Mouse (Mus musculus): ENCODE data around the gene Pcsk2.

Gene Pcsk2

DNA sequence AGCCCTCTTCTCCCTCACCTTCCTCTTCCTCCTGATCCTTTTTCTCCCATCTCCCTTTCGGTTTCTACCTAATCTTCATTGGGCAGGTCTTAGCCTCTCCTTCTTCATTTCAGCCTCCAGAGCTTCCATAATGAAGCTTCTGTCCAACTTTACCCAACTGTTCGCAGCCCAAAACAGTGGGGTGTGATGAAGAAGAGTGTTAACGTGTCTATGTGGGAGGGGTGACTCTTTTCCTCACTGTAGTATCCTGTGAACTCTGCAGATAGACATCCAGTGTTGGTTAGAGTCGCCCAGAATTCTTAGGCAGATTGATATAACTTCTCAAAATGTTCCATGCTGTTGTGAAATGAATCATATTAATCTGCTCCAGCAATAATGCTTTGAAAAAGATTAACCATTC lies 98.4 kb downstream of the Pcsk2 start:
- DNase-seq (ENCODE audit: low spot score) = no peak

DNA sequence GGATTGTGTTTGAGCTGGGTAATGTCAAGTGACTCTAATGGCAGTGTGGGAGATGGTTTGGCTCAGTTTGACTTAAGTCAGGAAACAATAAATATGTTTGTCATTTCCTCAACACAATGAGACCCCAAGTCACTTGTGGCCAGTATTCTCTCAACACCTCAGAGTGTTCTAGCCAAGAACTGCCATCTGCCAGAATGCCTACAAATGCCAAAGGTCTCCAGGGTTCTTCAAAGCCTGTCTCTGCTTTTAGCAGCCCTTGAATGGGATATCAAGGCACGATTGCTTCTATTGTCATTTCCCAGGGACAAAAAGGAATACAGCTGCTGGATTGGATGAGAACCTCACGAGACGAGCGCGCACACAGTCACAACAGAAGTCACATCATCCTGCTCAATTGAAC lies 100.0 kb downstream of the Pcsk2 start:
- no peak for DNase-seq (ENCODE audit: low spot score)

GRCm38 (mm10) chr2:143654621-143655020 lies 108.7 kb downstream of the Pcsk2 start:
- DNase-seq (ENCODE audit: low spot score) = no peak

- no peak for DNase-seq (ENCODE audit: low spot score)
Measured at GRCm38 (mm10) chr2:143656968-143657367, 111.0 kb downstream of the Pcsk2 start.

DNA sequence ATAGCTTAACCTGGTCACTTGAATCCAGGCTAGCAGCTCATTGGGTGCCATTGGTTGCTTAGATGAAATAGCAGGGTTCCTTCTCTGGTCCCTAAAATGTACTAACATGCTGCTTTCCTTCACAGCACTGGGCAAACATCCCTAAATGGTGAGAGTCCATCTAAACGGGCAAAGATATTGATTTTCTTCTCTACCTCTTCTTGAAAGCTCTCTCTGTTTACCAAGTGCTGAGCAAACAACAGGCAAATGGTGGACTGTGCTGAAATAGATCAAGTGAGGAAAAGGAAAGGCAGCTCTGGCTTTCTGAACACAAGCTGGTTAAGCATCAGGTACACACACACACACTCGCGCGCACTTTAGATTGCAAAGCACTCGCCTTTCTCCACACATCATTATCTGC lies 120.8 kb downstream of the Pcsk2 start:
- DNase-seq (ENCODE audit: low spot score) = no peak

GRCm38 (mm10) chr2:143677869-143678268 lies 131.9 kb downstream of the Pcsk2 start:
- DNase-seq (ENCODE audit: low spot score) = no peak

DNA sequence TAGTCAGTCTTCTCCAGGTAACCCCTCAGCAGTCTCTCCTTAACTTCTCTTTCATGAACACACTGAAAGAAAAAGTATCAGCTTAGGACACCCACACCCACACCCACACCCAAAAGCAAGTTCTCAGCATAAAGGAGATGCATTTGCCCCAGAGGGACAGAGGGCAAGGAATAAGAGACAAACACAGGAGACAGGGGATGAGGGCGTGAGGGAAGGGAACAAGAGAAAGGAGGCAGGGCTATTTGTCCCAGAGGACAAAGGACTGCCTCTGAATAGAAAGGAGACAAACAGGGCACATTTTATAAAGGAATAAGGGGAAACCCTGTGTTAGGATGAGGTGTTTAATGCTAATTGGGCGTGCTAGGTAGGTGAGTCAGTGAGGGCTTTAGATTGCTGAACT lies 133.6 kb downstream of the Pcsk2 start:
- DNase-seq (ENCODE audit: low spot score) = no peak

GRCm38 (mm10) chr2:143681873-143682555 lies 136.1 kb downstream of the Pcsk2 start:
- no peak for DNase-seq (ENCODE audit: low spot score)

GRCm38 (mm10) chr2:143683513-143683912 lies 137.6 kb downstream of the Pcsk2 start:
- no peak for DNase-seq (ENCODE audit: low spot score)

GRCm38 (mm10) chr2:143691244-143691643 lies 145.3 kb downstream of the Pcsk2 start:
- DNase-seq (ENCODE audit: low spot score) = no peak

DNA sequence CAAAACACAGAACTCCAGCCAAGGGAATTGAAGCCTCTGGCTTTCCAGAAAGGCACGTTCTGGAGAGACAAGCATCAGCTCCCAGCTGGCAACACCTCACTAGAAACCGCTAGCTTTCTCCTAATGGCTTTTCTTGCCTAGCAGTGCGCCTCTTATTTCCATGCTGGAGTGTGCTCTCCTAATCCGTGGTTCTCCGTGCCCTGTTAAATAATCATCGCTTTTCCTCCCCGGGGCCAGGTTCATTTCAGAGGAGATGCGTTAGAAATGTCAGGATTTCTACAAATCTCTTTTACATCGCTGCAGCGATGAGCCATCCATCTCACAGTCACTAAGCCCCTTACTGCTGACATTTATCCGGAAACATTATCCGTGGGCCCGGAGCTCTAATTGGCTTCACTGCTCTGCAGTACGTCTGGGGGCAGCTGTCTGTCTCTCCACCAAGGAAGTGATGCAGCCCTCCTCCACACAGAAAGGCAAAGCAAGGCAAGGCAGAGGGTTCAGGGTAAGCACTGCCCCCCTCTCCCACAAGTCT lies 150.1 kb downstream of the Pcsk2 start:
- no peak for DNase-seq (ENCODE audit: low spot score)

- no peak for DNase-seq (ENCODE audit: low spot score)
Measured at GRCm38 (mm10) chr2:143696704-143697103, 150.7 kb downstream of the Pcsk2 start.

DNA sequence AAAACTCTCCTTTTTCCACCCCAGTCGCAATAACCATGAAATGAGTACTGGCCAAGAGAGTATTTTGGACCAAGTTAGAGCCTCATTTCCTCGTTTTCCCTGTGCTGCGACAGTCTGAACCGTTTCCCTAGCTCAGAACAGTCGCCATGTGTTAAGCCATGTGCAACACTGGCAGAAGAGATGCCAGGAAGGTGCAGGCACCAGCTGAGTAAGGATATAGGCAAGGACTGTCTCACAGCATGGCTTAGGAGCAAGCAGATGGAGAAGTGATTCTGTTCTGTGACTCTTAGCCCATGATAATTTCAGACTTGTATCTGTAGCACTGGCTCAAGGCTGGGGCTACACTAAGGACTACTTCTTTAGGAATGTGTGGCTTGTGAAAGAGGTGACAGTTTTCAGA lies 155.2 kb downstream of the Pcsk2 start:
- DNase-seq (ENCODE audit: low spot score) = no peak

DNA sequence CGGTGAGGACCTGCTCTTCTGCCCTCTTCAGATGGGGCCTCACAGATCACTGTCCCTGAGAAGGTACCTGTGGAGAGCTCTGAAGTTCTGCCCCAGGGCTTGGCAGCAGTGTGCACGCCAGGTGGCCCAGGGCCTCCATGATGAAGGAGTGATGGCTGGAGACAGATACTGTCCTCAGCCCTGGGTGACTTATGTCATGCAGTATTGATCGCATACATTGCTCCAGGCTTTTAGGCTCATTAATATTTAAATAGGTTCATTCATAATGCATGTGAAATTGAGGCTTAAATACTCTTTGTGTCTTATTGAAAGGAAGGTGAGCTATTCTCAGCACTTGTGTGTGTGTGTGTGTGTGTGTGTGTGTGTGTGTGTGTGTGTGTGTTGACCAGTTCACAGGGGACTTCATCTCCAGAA lies 157.0 kb downstream of the Pcsk2 start:
- no peak for DNase-seq (ENCODE audit: low spot score)

GRCm38 (mm10) chr2:143708205-143708604 lies 162.2 kb downstream of the Pcsk2 start:
- DNase-seq (ENCODE audit: low spot score) = no peak

DNA sequence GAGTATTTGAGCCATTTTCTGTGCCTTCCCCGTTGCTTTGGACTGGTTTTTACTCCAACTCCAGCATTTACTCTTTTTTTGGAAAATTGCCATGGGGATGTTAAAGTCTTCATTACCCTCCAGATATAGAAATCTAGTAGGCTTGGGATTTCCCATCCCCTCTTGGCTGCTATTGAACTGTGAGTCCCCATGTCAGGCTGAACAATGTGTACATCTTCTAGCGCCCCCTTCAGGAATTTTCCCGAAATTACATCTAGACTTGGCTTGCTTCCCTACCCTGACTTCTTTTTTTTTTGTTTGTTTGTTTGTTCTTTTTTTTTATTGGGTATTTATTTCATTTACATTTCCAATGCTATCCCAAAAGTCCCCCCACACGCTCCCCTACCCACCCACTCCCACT lies 163.3 kb downstream of the Pcsk2 start:
- no peak for DNase-seq (ENCODE audit: low spot score)

DNA sequence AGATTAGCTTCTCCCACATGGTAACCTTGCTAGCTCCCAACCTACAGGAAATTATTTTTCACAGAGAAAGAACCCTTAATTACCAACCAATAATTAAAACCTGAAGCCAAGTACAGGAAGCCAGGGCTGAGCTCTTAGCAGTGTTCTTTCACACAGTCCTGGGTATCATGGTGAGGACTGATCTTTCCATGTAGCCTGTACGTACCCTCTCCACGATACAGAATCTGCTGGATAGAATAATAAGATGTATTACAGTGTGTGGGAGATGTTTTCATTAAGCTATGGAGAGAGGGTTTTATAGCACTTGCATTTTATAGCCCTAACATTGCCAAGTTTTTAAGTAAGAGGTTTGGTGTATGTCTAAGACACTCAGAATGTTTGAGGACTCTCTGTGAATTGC lies 164.0 kb downstream of the Pcsk2 start:
- no peak for DNase-seq (ENCODE audit: low spot score)

DNA sequence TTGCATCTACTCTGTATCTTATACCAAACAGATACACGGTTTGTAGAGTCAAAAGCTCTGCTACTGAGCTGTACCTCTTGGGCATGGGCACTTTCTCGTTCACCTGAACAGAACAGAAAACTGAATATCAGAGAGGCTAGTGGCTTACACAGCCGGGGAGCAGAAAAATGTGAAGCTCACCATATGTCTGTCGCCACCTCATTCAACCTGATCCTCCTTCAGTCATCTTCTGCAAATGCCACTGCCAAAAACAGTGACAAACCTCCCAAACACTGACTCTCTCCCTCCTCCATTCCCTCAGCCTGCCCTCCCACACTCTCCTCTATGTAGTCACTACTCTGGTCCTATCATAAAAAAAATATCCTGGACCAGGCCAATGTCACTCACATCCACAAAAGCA lies 165.9 kb downstream of the Pcsk2 start:
- DNase-seq (ENCODE audit: low spot score) = no peak

GRCm38 (mm10) chr2:143712901-143713300 lies 166.9 kb downstream of the Pcsk2 start:
- DNase-seq (ENCODE audit: low spot score) = no peak

- no peak for DNase-seq (ENCODE audit: low spot score)
Measured at GRCm38 (mm10) chr2:143713902-143714301, 167.9 kb downstream of the Pcsk2 start.

DNA sequence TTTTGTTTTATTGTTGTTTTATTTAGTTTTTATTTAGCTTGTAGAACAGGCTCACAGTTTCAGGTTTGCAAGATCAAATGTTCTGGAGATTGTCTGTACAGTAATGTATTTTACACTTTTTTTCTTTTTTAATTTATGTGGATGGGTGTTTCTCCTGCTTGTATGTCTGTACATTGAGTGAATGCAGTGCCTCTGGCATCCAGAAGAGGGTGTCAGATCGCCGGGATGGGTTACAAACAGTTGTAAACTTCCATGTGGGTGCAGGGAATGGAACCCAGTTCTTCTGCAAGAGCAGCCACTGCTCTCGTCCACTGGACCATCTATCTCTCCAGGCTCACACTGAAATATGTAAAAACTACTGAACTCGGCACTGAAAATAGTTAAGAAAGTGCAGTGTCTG lies 169.2 kb downstream of the Pcsk2 start:
- DNase-seq (ENCODE audit: low spot score) = no peak

DNA sequence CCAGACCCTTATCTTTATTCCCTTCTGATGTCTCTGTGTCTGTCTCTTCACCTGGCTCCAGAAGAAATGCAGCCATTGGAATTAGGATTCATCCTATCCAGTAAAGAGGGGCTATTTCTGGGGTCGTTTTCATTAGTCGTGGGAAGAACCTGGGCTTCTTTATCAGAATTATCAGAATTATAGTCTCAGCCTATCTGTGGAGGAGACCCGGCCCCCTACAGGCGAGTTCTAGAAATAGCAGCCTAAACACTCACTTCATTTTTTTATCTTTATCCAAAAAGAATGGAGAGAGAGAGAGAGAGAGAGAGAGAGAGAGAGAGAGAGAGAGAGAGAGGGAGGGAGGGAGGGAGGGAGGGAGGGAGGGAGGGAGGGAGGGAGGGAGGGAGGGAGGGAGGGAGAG lies 177.3 kb downstream of the Pcsk2 start:
- DNase-seq (ENCODE audit: low spot score) = no peak

DNA sequence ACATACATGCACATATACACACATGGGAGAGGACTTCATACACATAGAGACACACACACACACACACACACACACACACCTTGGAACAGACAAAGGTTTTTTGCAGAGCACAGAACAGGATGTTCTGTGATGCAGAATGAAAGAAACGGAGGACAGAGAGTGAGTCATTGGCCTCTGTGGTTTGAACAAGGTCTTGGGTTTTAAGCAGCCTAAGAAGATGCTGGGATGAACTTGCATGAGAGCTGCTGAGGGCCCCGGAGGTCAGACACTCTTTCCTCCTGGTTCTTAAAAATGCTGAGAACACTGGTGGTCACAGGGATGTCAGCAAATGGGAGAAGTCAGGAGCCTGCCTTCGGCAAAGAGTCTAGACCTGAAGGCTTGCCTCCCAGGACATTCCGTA lies 178.1 kb downstream of the Pcsk2 start:
- DNase-seq (ENCODE audit: low spot score) = no peak

GRCm38 (mm10) chr2:143724720-143725119 lies 178.8 kb downstream of the Pcsk2 start:
- no peak for DNase-seq (ENCODE audit: low spot score)
